8 mouse cellular contexts compared by ENCODE assay signal in the genomic region with DNA sequence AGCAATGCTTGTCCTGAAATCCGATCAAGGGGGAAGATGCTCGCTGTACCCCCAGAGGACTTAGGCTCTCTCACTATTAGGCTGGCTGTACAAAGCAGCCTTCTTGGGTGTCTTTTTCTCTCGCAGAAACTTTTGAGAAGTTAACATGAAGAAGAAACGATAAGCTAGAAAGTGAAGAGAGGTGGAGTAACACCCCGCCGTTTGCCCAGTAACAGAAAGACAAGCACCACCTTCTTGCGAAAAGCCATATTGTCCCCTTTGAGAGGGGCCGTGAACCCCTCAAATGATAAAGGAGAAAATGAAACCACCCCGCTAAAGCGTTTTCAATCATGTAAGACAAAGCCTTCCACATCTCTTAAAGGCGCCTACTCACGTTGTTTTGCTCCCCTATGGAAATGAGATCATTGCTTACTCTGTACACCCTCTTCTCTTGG. TPM values are rescaled to one million over a fixed set of nuclear protein-coding genes. Genes with fewer than 3 reads are reported as not detected.
DNase-seq lines count a peak whose midpoint lies in the region; ATAC-seq and TF ChIP-seq lines count a peak whose summit lies in the region.

No protein-coding gene starts in this region.

- ATAC-seq in kidney, embryonic 16.5 days (ENCODE audit: low FRiP score, low TSS enrichment) = no peak
- peak; percentile 35 for ATAC-seq in granulocyte monocyte progenitor cell, adult 5-6 weeks (replicated peaks; ENCODE audit: poor library complexity, severe bottlenecking)
- no peak for ATAC-seq in lung, postnatal 0 days

- no peaks in the 10 kb centered on the region for H3K36me3 ChIP-seq in kidney, embryonic 16.5 days (ENCODE audit: insufficient read depth, low read length)
- H3K36me3 ChIP-seq in lung, postnatal 0 days (ENCODE audit: insufficient read depth, low read length) = no peaks in the 10 kb centered on the region

- no peak for TF ChIP-seq EP300 in lung, postnatal 0 days (IDR thresholded peaks at IDR 0.05)

- peak overlapping the region; percentile 89 for H3K9ac ChIP-seq in kidney, embryonic 16.5 days (replicated peaks; ENCODE audit: low read length)
- H3K9ac ChIP-seq in lung, postnatal 0 days (replicated peaks; ENCODE audit: low read depth) = peak overlapping the region; percentile 94

- no peaks in the 10 kb centered on the region for H3K27me3 ChIP-seq in kidney, embryonic 16.5 days (ENCODE audit: insufficient read depth, low read length)
- H3K27me3 ChIP-seq in lung, postnatal 0 days (replicated peaks; ENCODE audit: insufficient read depth, low read length) = no peaks in the 10 kb centered on the region

- peak overlapping the region; percentile 81 for H3K4me3 ChIP-seq in kidney, embryonic 16.5 days (ENCODE audit: low read length)
- H3K4me3 ChIP-seq in lung, postnatal 0 days (ENCODE audit: low read depth, low read length) = peak overlapping the region; percentile 91

- WGBS in kidney, embryonic 16.5 days = 1% methylated on average over 12 of the region's 12 CpGs
- under 1% methylated on average over 12 of the region's 12 CpGs for WGBS in lung, postnatal 0 days

- H3K4me1 ChIP-seq in kidney, embryonic 16.5 days (ENCODE audit: insufficient read depth, low read length) = peaks cover 14% of the 10 kb centered on the region
- no peaks in the 10 kb centered on the region; the same call in 1 of the 2 replicates for H3K4me1 ChIP-seq in lung, postnatal 0 days (ENCODE audit: insufficient read depth, low read depth, low read length)

- TF ChIP-seq CTCF in lung, postnatal 0 days (IDR thresholded peaks at IDR 0.05) = no peak

- DNase-seq in kidney, adult 11 months = no peak
- peak; percentile 60 for DNase-seq in adipocyte (ENCODE audit: low spot score)
- DNase-seq in lung, postnatal 0 days (ENCODE audit: low spot score) = peak; percentile 64
- peak; percentile 30 for DNase-seq in thymus, postnatal 25 days
- DNase-seq in left cerebral cortex, adult 9 months (ENCODE audit: low spot score in 2 of 2) = no peak
- no peak for DNase-seq in gastrocnemius, adult 18-20 months (ENCODE audit: low spot score)

- H3K9me3 ChIP-seq in kidney, embryonic 16.5 days (ENCODE audit: low read length) = no peaks in the 10 kb centered on the region
- no peaks in the 10 kb centered on the region for H3K9me3 ChIP-seq in lung, postnatal 0 days (ENCODE audit: low read length)

- peak overlapping the region; percentile 92 for H3K27ac ChIP-seq in kidney, embryonic 16.5 days (ENCODE audit: low read length)
- peak overlapping the region; percentile 97 for H3K27ac ChIP-seq in lung, postnatal 0 days (ENCODE audit: low read length)

- peak overlapping the region; percentile 75 for H3K4me2 ChIP-seq in kidney, embryonic 16.5 days (replicated peaks; ENCODE audit: low read depth, low read length)
- H3K4me2 ChIP-seq in lung, postnatal 0 days (replicated peaks; ENCODE audit: low read depth, low read length) = peak overlapping the region; percentile 80

RNA-seq across cellular contexts. Expression of gene Tank, which starts 15.5 kb away (rescaled TPM):
- polyA plus RNA-seq in kidney, embryonic 16.5 days (2015; fragmentation: Nextera tagmentation; extraction: Ambion mirVana) = 24.0 and 26.6 TPM in 2 replicates
- 96.4 and 107 TPM in 2 replicates for total RNA-seq in granulocyte monocyte progenitor cell, adult 5-6 weeks (2014; fragmentation: Nextera tagmentation)
- 77.2 and 87.8 TPM in 2 replicates for total RNA-seq in granulocyte monocyte progenitor cell, adult 5-6 weeks (2017)
- polyA plus RNA-seq in lung, postnatal 0 days (2015; fragmentation: Nextera tagmentation; extraction: Ambion mirVana) = 23.9 and 25.4 TPM in 2 replicates
- 10 to 100 TPM; 17.5 to 17.8 TPM for total RNA-seq in gastrocnemius, adult 18-20 months (2021)

Comparison
In these comparisons a context has a peak if more than half of its experiments do, and no peak if none do; other contexts are left out.
1. DNase-seq: peak in adipocyte (single experiment), lung, postnatal 0 days (single experiment) and thymus, postnatal 25 days (single experiment); none in kidney, adult 11 months (single experiment), left cerebral cortex, adult 9 months (0 of 2) and gastrocnemius, adult 18-20 months (single experiment).
2. RNA of gene Tank, which starts 15.5 kb away (total RNA-seq): 77.2 to 107 TPM in granulocyte monocyte progenitor cell, adult 5-6 weeks; 17.5 to 17.8 TPM in gastrocnemius, adult 18-20 months; every median in the first group is over 4 times any median in the second.